Mouse (Mus musculus): Measurements from ENCODE around the gene Nkx2-1. TPM values are rescaled to one million over a fixed set of nuclear protein-coding genes. Genes with fewer than 3 reads are reported as not detected.

Gene Nkx2-1
- polyA plus RNA-seq, 1 experiment from 2014 or later: not detected

- Histone ChIP-seq H3K36me3 (ENCODE audit: control insufficient read depth, insufficient read depth) (no peaks in the 10 kb centered on the region), H3K9me3 (replicated peaks; ENCODE audit: control insufficient read depth, low read length) (no peaks in the 10 kb centered on the region), H3K27ac (ENCODE audit: low read length) (no peak overlapping the region), H3K27me3 (ENCODE audit: control insufficient read depth, insufficient read depth, low read depth, low read length) (peaks cover 98% of the 10 kb centered on the region), H3K4me1 (ENCODE audit: control insufficient read depth, low read depth, low read length) (no peaks in the 10 kb centered on the region), H3K9ac (ENCODE audit: low read depth, low read length) (no peak overlapping the region), H3K4me2 (ENCODE audit: low read depth, low read length) (no peak overlapping the region), H3K4me3 (ENCODE audit: low read depth, low read length) (peak overlapping the region; percentile 15; the same call in 1 of the 2 replicates)
- ATAC-seq (ENCODE audit: low read depth): no peak
- 1% methylated on average over 62 of the region's 62 CpGs for WGBS (ENCODE audit: insufficient replicate concordance)
Measured at GRCm38 (mm10) chr12:56534651-56535326, 1.9 kb downstream of the Nkx2-1 start.

GRCm38 (mm10) chr12:56534311-56534650 lies 2.4 kb downstream of the Nkx2-1 start:
- Histone ChIP-seq H3K9me3 (replicated peaks; ENCODE audit: control insufficient read depth, low read length) (no peaks in the 10 kb centered on the region), H3K36me3 (ENCODE audit: control insufficient read depth, insufficient read depth) (no peaks in the 10 kb centered on the region), H3K27me3 (ENCODE audit: control insufficient read depth, insufficient read depth, low read depth, low read length) (peaks cover 98% of the 10 kb centered on the region), H3K4me2 (ENCODE audit: low read depth, low read length) (no peak overlapping the region), H3K9ac (ENCODE audit: low read depth, low read length) (no peak overlapping the region), H3K4me1 (ENCODE audit: control insufficient read depth, low read depth, low read length) (no peaks in the 10 kb centered on the region), H3K4me3 (ENCODE audit: low read depth, low read length) (peak overlapping the region; percentile 15; the same call in 1 of the 2 replicates), H3K27ac (ENCODE audit: low read length) (no peak overlapping the region)
- ATAC-seq (ENCODE audit: low read depth): no peak
- 2% methylated on average over 24 of the region's 24 CpGs for WGBS (ENCODE audit: insufficient replicate concordance)

- Histone ChIP-seq H3K36me3 (ENCODE audit: control insufficient read depth, insufficient read depth) (no peaks in the 10 kb centered on the region), H3K27ac (ENCODE audit: low read length) (no peak overlapping the region), H3K9ac (ENCODE audit: low read depth, low read length) (no peak overlapping the region), H3K9me3 (replicated peaks; ENCODE audit: control insufficient read depth, low read length) (no peaks in the 10 kb centered on the region), H3K4me2 (ENCODE audit: low read depth, low read length) (no peak overlapping the region), H3K4me1 (ENCODE audit: control insufficient read depth, low read depth, low read length) (no peaks in the 10 kb centered on the region), H3K4me3 (ENCODE audit: low read depth, low read length) (no peak overlapping the region), H3K27me3 (ENCODE audit: control insufficient read depth, insufficient read depth, low read depth, low read length) (peaks cover 98% of the 10 kb centered on the region)
- ATAC-seq (ENCODE audit: low read depth): no peak
- WGBS (ENCODE audit: insufficient replicate concordance): 2% methylated on average over 54 of the region's 54 CpGs
Measured at GRCm38 (mm10) chr12:56533501-56534310, 3.0 kb downstream of the Nkx2-1 start.

DNA sequence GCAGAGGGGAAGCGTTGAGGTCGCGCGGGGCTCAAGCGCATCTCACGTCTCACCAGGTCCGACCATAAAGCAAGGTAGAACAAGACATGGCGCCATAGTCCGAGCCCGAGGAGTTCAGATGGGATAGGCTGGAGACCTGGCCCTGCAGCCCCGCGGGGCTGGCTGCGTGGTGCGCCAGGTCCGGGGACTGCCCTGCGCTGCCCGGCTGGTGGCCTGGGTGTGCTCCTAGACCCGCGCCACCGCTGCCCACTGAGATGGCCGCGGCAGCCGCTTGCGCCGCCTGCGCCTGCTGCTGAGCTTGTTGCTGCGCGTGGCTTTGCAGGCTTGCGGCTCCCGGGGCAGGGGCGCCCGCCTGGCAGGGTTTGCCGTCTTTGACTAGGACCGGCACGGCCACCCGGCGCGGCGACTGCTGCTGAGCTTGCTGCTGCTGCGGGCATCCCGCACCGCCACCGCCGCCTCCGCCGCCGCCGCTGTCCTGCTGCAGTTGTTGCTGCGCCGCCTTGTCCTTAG lies 3.7 kb downstream of the Nkx2-1 start:
- Histone ChIP-seq H3K4me3 (ENCODE audit: low read depth, low read length) (no peak overlapping the region), H3K27ac (ENCODE audit: low read length) (no peak overlapping the region)

DNA sequence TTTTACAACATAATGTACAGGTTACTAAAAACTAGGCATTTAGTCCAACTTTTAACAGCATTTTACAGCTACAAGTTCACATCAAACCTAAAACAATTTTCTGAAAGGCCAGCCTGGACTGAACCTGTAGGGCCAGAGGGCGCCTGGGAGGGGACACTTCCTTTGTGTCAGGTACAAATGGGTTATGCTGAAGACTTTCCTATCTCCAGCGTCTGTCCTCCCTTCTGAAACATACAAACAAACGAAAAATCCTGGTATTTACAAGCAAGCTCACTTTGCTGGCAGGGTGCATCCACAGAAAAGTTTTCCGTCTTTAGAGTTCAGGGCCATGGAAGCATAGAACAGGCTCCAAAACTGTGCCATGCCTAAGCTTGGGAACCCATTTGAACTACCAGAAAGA lies 4.6 kb downstream of the Nkx2-1 start:
- 2% methylated on average over 4 of the region's 4 CpGs for WGBS (ENCODE audit: insufficient replicate concordance)
- no peaks in the 10 kb centered on the region for H3K9me3 ChIP-seq (replicated peaks; ENCODE audit: control insufficient read depth, low read length)
- no peak overlapping the region for H3K4me3 ChIP-seq (ENCODE audit: low read depth, low read length)
- no peaks in the 10 kb centered on the region for H3K36me3 ChIP-seq (ENCODE audit: control insufficient read depth, insufficient read depth)
- H3K27ac ChIP-seq (ENCODE audit: low read length): no peak overlapping the region
- no peaks in the 10 kb centered on the region for H3K4me1 ChIP-seq (ENCODE audit: control insufficient read depth, low read depth, low read length)
- H3K9ac ChIP-seq (ENCODE audit: low read depth, low read length): no peak overlapping the region
- ATAC-seq (ENCODE audit: low read depth): no peak
- H3K27me3 ChIP-seq (ENCODE audit: control insufficient read depth, insufficient read depth, low read depth, low read length): peaks cover 94% of the 10 kb centered on the region
- no peak overlapping the region for H3K4me2 ChIP-seq (ENCODE audit: low read depth, low read length)

More for the DNA sequence above, 3.7 kb downstream of the Nkx2-1 start:
- Histone ChIP-seq H3K4me2 (ENCODE audit: low read depth, low read length) (no peak overlapping the region), H3K4me1 (ENCODE audit: control insufficient read depth, low read depth, low read length) (no peaks in the 10 kb centered on the region), H3K36me3 (ENCODE audit: control insufficient read depth, insufficient read depth) (no peaks in the 10 kb centered on the region), H3K9me3 (replicated peaks; ENCODE audit: control insufficient read depth, low read length) (no peaks in the 10 kb centered on the region), H3K27me3 (ENCODE audit: control insufficient read depth, insufficient read depth, low read depth, low read length) (peaks cover 98% of the 10 kb centered on the region), H3K9ac (ENCODE audit: low read depth, low read length) (no peak overlapping the region)
- no peak for ATAC-seq (ENCODE audit: low read depth)
- WGBS (ENCODE audit: insufficient replicate concordance): 2% methylated on average over 50 of the region's 50 CpGs

GRCm38 (mm10) chr12:56531051-56531620 lies 5.6 kb downstream of the Nkx2-1 start:
- Histone ChIP-seq H3K27me3 (ENCODE audit: control insufficient read depth, insufficient read depth, low read depth, low read length) (peaks cover 94% of the 10 kb centered on the region), H3K4me3 (ENCODE audit: low read depth, low read length) (no peak overlapping the region)
- WGBS (ENCODE audit: insufficient replicate concordance): 2% methylated on average over 3 of the region's 3 CpGs

DNA sequence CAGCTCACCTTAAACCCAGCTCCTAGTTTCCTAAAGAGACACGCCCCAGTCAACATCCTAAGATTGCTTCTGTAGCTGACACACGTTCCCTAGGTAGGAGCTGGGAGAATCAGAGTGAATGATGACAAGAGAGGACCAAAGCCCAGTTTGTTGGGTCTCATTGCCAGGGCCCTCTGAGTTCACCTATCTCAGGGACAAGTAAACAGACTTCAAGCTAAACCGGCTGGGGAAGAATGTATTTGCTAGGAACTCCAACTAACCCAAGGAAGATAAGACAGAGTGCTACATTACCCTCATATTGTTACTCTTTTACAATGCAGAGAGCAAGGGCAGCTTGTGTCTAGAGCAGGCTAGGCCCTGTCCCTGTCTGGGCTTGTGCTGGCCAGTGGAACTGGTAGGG lies 6.8 kb downstream of the Nkx2-1 start:
- Histone ChIP-seq H3K4me3 (ENCODE audit: low read depth, low read length) (no peak overlapping the region), H3K4me2 (ENCODE audit: low read depth, low read length) (no peak overlapping the region), H3K4me1 (ENCODE audit: control insufficient read depth, low read depth, low read length) (no peaks in the 10 kb centered on the region), H3K9ac (ENCODE audit: low read depth, low read length) (no peak overlapping the region), H3K9me3 (replicated peaks; ENCODE audit: control insufficient read depth, low read length) (no peaks in the 10 kb centered on the region), H3K27me3 (ENCODE audit: control insufficient read depth, insufficient read depth, low read depth, low read length) (peaks cover 87% of the 10 kb centered on the region), H3K27ac (ENCODE audit: low read length) (no peak overlapping the region), H3K36me3 (ENCODE audit: control insufficient read depth, insufficient read depth) (no peaks in the 10 kb centered on the region)
- WGBS (ENCODE audit: insufficient replicate concordance): under 1% methylated on average over 3 of the region's 3 CpGs
- no peak for ATAC-seq (ENCODE audit: low read depth)

More at GRCm38 (mm10) chr12:56531051-56531620, 5.6 kb downstream of the Nkx2-1 start:
- H3K27ac ChIP-seq (ENCODE audit: low read length): no peak overlapping the region
- H3K4me2 ChIP-seq (ENCODE audit: low read depth, low read length): no peak overlapping the region
- no peaks in the 10 kb centered on the region for H3K9me3 ChIP-seq (replicated peaks; ENCODE audit: control insufficient read depth, low read length)
- no peak for ATAC-seq (ENCODE audit: low read depth)
- no peaks in the 10 kb centered on the region for H3K36me3 ChIP-seq (ENCODE audit: control insufficient read depth, insufficient read depth)
- no peaks in the 10 kb centered on the region for H3K4me1 ChIP-seq (ENCODE audit: control insufficient read depth, low read depth, low read length)
- no peak overlapping the region for H3K9ac ChIP-seq (ENCODE audit: low read depth, low read length)

- Histone ChIP-seq H3K36me3 (ENCODE audit: control insufficient read depth, insufficient read depth) (no peaks in the 10 kb centered on the region), H3K4me2 (ENCODE audit: low read depth, low read length) (no peak overlapping the region), H3K4me1 (ENCODE audit: control insufficient read depth, low read depth, low read length) (no peaks in the 10 kb centered on the region), H3K9ac (ENCODE audit: low read depth, low read length) (no peak overlapping the region), H3K27ac (ENCODE audit: low read length) (no peak overlapping the region), H3K9me3 (replicated peaks; ENCODE audit: control insufficient read depth, low read length) (no peaks in the 10 kb centered on the region), H3K27me3 (ENCODE audit: control insufficient read depth, insufficient read depth, low read depth, low read length) (peaks cover 87% of the 10 kb centered on the region), H3K4me3 (ENCODE audit: low read depth, low read length) (no peak overlapping the region)
- ATAC-seq (ENCODE audit: low read depth): no peak
- WGBS (ENCODE audit: insufficient replicate concordance): 2% methylated on average over 36 of the region's 36 CpGs
Measured at GRCm38 (mm10) chr12:56528881-56529681, 7.6 kb downstream of the Nkx2-1 start.
